ENCODE assay signal across 30 mouse cellular contexts in genomic region chr10:107894663-107895581, GRCm38 (mm10). TPM values are rescaled to one million over a fixed set of nuclear protein-coding genes. Genes with fewer than 3 reads are reported as not detected.
DNase-seq lines count a peak whose midpoint lies in the region; ATAC-seq and TF ChIP-seq lines count a peak whose summit lies in the region.
"Had no signal": no experiment of that assay in that cellular context is flagged by ENCODE, and none has a peak within 500 bp of the region (broad histone marks: within the 10 kb centered on the region; RNA-seq: fewer than 3 reads in every experiment).

No protein-coding gene starts in this region.

- WGBS in lung, embryonic 16.5 days, result 15% methylated on average over 8 of the region's 8 CpGs
- WGBS in intestine, embryonic 16.5 days, result 34% methylated on average over 8 of the region's 8 CpGs
- 47% methylated on average over 8 of the region's 8 CpGs for WGBS in small intestine, adult 2 months

- H3K27me3 ChIP-seq in lung, embryonic 16.5 days (ENCODE audit: control insufficient read depth, insufficient read depth, low read depth, low read length), result no peaks in the 10 kb centered on the region
- no peaks in the 10 kb centered on the region for H3K27me3 ChIP-seq in intestine, embryonic 16.5 days (replicated peaks; ENCODE audit: control insufficient read depth, insufficient read depth, low read length)
- H3K27me3 ChIP-seq in small intestine, adult 2 months (ENCODE audit: control insufficient read depth, insufficient read depth, low read length), result no peaks in the 10 kb centered on the region
- H3K27me3 ChIP-seq: heart, embryonic 13.5 days; midbrain, embryonic 15.5 days; neural tube, embryonic 15.5 days had no signal

- peak; percentile 96 for ATAC-seq in lung, embryonic 16.5 days (ENCODE audit: low read depth)
- ATAC-seq in intestine, embryonic 16.5 days, result peak; percentile 90
- no peak for ATAC-seq in cerebellum, adult (ENCODE audit: insufficient number of reproducible peaks, low FRiP score, low TSS enrichment)
- ATAC-seq: activated CD4-positive, CD25-positive, alpha-beta regulatory T cell, adult 4 months; CD4-positive, CD25-positive, alpha-beta regulatory T cell, adult 4 months; forebrain, embryonic 16.5 days; midbrain, embryonic 15.5 days had no signal

- no peaks in the 10 kb centered on the region for H3K36me3 ChIP-seq in lung, embryonic 16.5 days (ENCODE audit: control insufficient read depth, insufficient read depth, low read length)
- no peaks in the 10 kb centered on the region for H3K36me3 ChIP-seq in intestine, embryonic 16.5 days (ENCODE audit: control insufficient read depth, insufficient read depth, low read length)
- H3K36me3 ChIP-seq in small intestine, adult 2 months (ENCODE audit: control insufficient read depth, insufficient read depth, low read length), result no peaks in the 10 kb centered on the region
- H3K36me3 ChIP-seq: heart, embryonic 13.5 days; midbrain, embryonic 10.5 days; midbrain, embryonic 15.5 days; neural tube, embryonic 15.5 days had no signal

- no peaks in the 10 kb centered on the region for H3K9me3 ChIP-seq in lung, embryonic 16.5 days (ENCODE audit: control insufficient read depth, low read length)
- H3K9me3 ChIP-seq in intestine, embryonic 16.5 days (ENCODE audit: control insufficient read depth, low read length), result no peaks in the 10 kb centered on the region
- H3K9me3 ChIP-seq: heart, embryonic 13.5 days; midbrain, embryonic 10.5 days; midbrain, embryonic 15.5 days; neural tube, embryonic 15.5 days had no signal

- intact Hi-C loops in left cerebral cortex, adult 2 months (cut with DNase I), result no loop called here

- H3K4me2 ChIP-seq in lung, embryonic 16.5 days (ENCODE audit: low read depth, low read length), result no peak overlapping the region
- no peak overlapping the region for H3K4me2 ChIP-seq in intestine, embryonic 16.5 days (ENCODE audit: low read depth, low read length)
- H3K4me2 ChIP-seq: heart, embryonic 13.5 days; hindbrain, embryonic 14.5 days; midbrain, embryonic 15.5 days; neural tube, embryonic 15.5 days had no signal

- H3K4me3 ChIP-seq in lung, embryonic 16.5 days (ENCODE audit: low read length), result no peak overlapping the region
- H3K4me3 ChIP-seq in intestine, embryonic 16.5 days (ENCODE audit: low read length), result no peak overlapping the region
- no peak overlapping the region for H3K4me3 ChIP-seq in small intestine, adult 2 months (ENCODE audit: low read depth, low read length)
- no peak overlapping the region for H3K4me3 ChIP-seq in left cerebral cortex, adult 2 months
- H3K4me3 ChIP-seq: heart, embryonic 13.5 days; midbrain, embryonic 10.5 days; midbrain, embryonic 15.5 days; neural tube, embryonic 15.5 days had no signal

- H3K4me1 ChIP-seq in lung, embryonic 16.5 days (replicated peaks; ENCODE audit: control insufficient read depth, insufficient read depth, low read length), result peaks cover 4% of the 10 kb centered on the region; the same call in 1 of the 2 replicates
- 0 out of 2 replicates have a peak, but pooled peaks cover under 1% of the 10 kb centered on the region for H3K4me1 ChIP-seq in intestine, embryonic 16.5 days (ENCODE audit: control insufficient read depth, insufficient read depth, low read length)
- no peaks in the 10 kb centered on the region for H3K4me1 ChIP-seq in small intestine, adult 2 months (ENCODE audit: control insufficient read depth, insufficient read depth, insufficient read length, low read length)
- H3K4me1 ChIP-seq: midbrain, embryonic 10.5 days; midbrain, embryonic 15.5 days; neural tube, embryonic 15.5 days had no signal

- H3K27ac ChIP-seq in lung, embryonic 16.5 days (ENCODE audit: low read length), result peak overlapping the region; percentile 39
- H3K27ac ChIP-seq in intestine, embryonic 16.5 days (ENCODE audit: low read length), result peak overlapping the region; percentile 26
- 0 out of 2 replicates have a peak overlapping the region, but pooled peaks have one; percentile 29 for H3K27ac ChIP-seq in small intestine, adult 2 months (ENCODE audit: insufficient read depth, low read depth, low read length)
- no peak overlapping the region for H3K27ac ChIP-seq in left cerebral cortex, adult 2 months
- H3K27ac ChIP-seq: heart, embryonic 13.5 days; hindbrain, embryonic 14.5 days; liver, embryonic 14.5 days; midbrain, embryonic 10.5 days; midbrain, embryonic 15.5 days; neural tube, embryonic 15.5 days had no signal

- H3K9ac ChIP-seq in lung, embryonic 16.5 days (ENCODE audit: low read length), result no peak overlapping the region
- no peak overlapping the region for H3K9ac ChIP-seq in intestine, embryonic 16.5 days (ENCODE audit: low read depth, low read length)
- H3K9ac ChIP-seq: heart, embryonic 13.5 days; hindbrain, embryonic 14.5 days; liver, embryonic 14.5 days; midbrain, embryonic 15.5 days; neural tube, embryonic 15.5 days had no signal

- TF ChIP-seq POLR2A in small intestine, adult 2 months (IDR thresholded peaks at IDR 0.05; ENCODE audit: low read depth, low read length), result no peak

- TF ChIP-seq CTCF in small intestine, adult 2 months (IDR thresholded peaks at IDR 0.05; ENCODE audit: extremely low read depth, insufficient read length, insufficient replicate concordance, low read depth, low read length), result no peak
- TF ChIP-seq CTCF in left cerebral cortex, adult 2 months (IDR thresholded peaks at IDR 0.05), result no peak

- DNase-seq in lung, postnatal 25 days (ENCODE audit: low spot score), result no peak
- no peak for DNase-seq in left cerebral cortex, adult 2 months (ENCODE audit: extremely low spot score in 1 of 2, low spot score in 2 of 2)
- DNase-seq in right cerebral cortex, postnatal 36 days (ENCODE audit: low spot score in 2 of 2), result no peak
- DNase-seq: adrenal gland, adult 2 months; adrenal gland, postnatal 36 days; cerebellum, adult 8-10 months; cerebellum, postnatal 25 days; heart, postnatal 10 days; kidney, adult 8-10 months; kidney, postnatal 14 days; layer of hippocampus, adult 9-11 months; liver; retina, postnatal 1 day; right cerebral cortex, postnatal 14 days; thymus, postnatal 14 days had no signal

RNA-seq across cellular contexts. Expression of gene Otogl, which starts 17.0 kb away (rescaled TPM):
- 0.06 and 0.21 TPM in 2 replicates for polyA plus RNA-seq in lung, embryonic 16.5 days (2015; fragmentation: Nextera tagmentation; extraction: Ambion mirVana)
- 0.02 TPM in 2 replicates for polyA plus RNA-seq in intestine, embryonic 16.5 days (2015; fragmentation: Nextera tagmentation; extraction: Ambion mirVana)
- 0.04 TPM in 2 replicates for polyA plus RNA-seq in small intestine, adult 2 months (2012; rRNA removed)
- under 1 TPM; 0.14 to 0.16 TPM for total RNA-seq in left cerebral cortex, adult 2 months (2021)
- total RNA-seq: hematopoietic stem cell, adult 5-6 weeks had no signal
- polyA plus RNA-seq: activated CD4-positive, CD25-positive, alpha-beta regulatory T cell, adult 4 months; adrenal gland, adult 2 months; CD4-positive, CD25-positive, alpha-beta regulatory T cell, adult 4 months; midbrain, embryonic 10.5 days; midbrain, embryonic 15.5 days; spleen, adult 2 months had no signal
